Mouse (Mus musculus): Measurements from ENCODE around the gene 4933424G06Rik. TPM values are rescaled to one million over a fixed set of nuclear protein-coding genes. Genes with fewer than 3 reads are reported as not detected.
A peak's percentile ranks its signal among the peaks of the same experiment; 100 is the strongest.

4933424G06Rik gene
- polyA plus RNA-seq, 1 experiment from 2014 or later, result 0.13 TPM

GRCm38 (mm10) chr1:36680893-36681292, 29.1 kb upstream of the 4933424G06Rik start:
- Histone ChIP-seq H3K27ac (ENCODE audit: low read length) (no peak overlapping the region), H3K36me3 (ENCODE audit: control insufficient read depth, insufficient read depth, low read length) (no peaks in the 10 kb centered on the region)

GRCm38 (mm10) chr1:36682620-36683355, 27.2 kb upstream of the 4933424G06Rik start, which contains the start of gene Fam178b:
Gene Fam178b (minus strand): TSS chr1:36683183.
- no peak within 1 kb of the TSS for H3K4me3 ChIP-seq (replicated peaks; ENCODE audit: low read length)
- no peak within 1 kb of the TSS for H3K9ac ChIP-seq (ENCODE audit: low read length)
- H3K9me3 ChIP-seq (replicated peaks; ENCODE audit: control insufficient read depth, low read length), result no peaks in the 10 kb centered on the region
- H3K4me1 ChIP-seq (ENCODE audit: control insufficient read depth, insufficient read depth, low read length), result no peaks in the 10 kb centered on the region; the same call in 1 of the 2 replicates
- no peak within 1 kb of the TSS for H3K4me2 ChIP-seq (ENCODE audit: low read depth, low read length)
- no peak for ATAC-seq (ENCODE audit: insufficient read depth, low FRiP score)
- no peaks in the 10 kb centered on the region for H3K36me3 ChIP-seq (ENCODE audit: control insufficient read depth, insufficient read depth, low read length)
- no peak within 1 kb of the TSS for H3K27ac ChIP-seq (ENCODE audit: low read length)
- 92% methylated on average over 39 of the region's 39 CpGs for WGBS
- no peaks in the 10 kb centered on the region for H3K27me3 ChIP-seq (ENCODE audit: control insufficient read depth, insufficient read depth, low read length)

More at GRCm38 (mm10) chr1:36680893-36681292, 29.1 kb upstream of the 4933424G06Rik start:
- Histone ChIP-seq H3K9me3 (replicated peaks; ENCODE audit: control insufficient read depth, low read length) (no peaks in the 10 kb centered on the region), H3K4me2 (ENCODE audit: low read depth, low read length) (no peak overlapping the region), H3K27me3 (ENCODE audit: control insufficient read depth, insufficient read depth, low read length) (no peaks in the 10 kb centered on the region), H3K4me1 (ENCODE audit: control insufficient read depth, insufficient read depth, low read length) (no peaks in the 10 kb centered on the region; the same call in 1 of the 2 replicates), H3K4me3 (replicated peaks; ENCODE audit: low read length) (no peak overlapping the region), H3K9ac (ENCODE audit: low read length) (no peak overlapping the region)
- no peak for ATAC-seq (ENCODE audit: insufficient read depth, low FRiP score)
- 73% methylated on average over 7 of the region's 7 CpGs for WGBS

GRCm38 (mm10) chr1:36683810-36684467, 26.0 kb upstream of the 4933424G06Rik start:
- WGBS, result 9% methylated on average over 13 of the region's 13 CpGs
- Histone ChIP-seq H3K4me2 (ENCODE audit: low read depth, low read length) (no peak overlapping the region), H3K36me3 (ENCODE audit: control insufficient read depth, insufficient read depth, low read length) (no peaks in the 10 kb centered on the region), H3K4me3 (replicated peaks; ENCODE audit: low read length) (no peak overlapping the region), H3K27me3 (ENCODE audit: control insufficient read depth, insufficient read depth, low read length) (no peaks in the 10 kb centered on the region), H3K9me3 (replicated peaks; ENCODE audit: control insufficient read depth, low read length) (no peaks in the 10 kb centered on the region), H3K4me1 (ENCODE audit: control insufficient read depth, insufficient read depth, low read length) (no peaks in the 10 kb centered on the region; the same call in 1 of the 2 replicates), H3K27ac (ENCODE audit: low read length) (no peak overlapping the region), H3K9ac (ENCODE audit: low read length) (no peak overlapping the region)
- peak; percentile 83 for ATAC-seq (ENCODE audit: insufficient read depth, low FRiP score)

GRCm38 (mm10) chr1:36690671-36691235, 19.2 kb upstream of the 4933424G06Rik start:
- Histone ChIP-seq H3K4me2 (ENCODE audit: low read depth, low read length) (peak overlapping the region; percentile 68), H3K9me3 (replicated peaks; ENCODE audit: control insufficient read depth, low read length) (no peaks in the 10 kb centered on the region), H3K9ac (ENCODE audit: low read length) (peak overlapping the region; percentile 69), H3K4me3 (replicated peaks; ENCODE audit: low read length) (peak overlapping the region; percentile 88), H3K27ac (ENCODE audit: low read length) (peak overlapping the region; percentile 53; the same call in 1 of the 2 replicates), H3K27me3 (ENCODE audit: control insufficient read depth, insufficient read depth, low read length) (no peaks in the 10 kb centered on the region), H3K4me1 (ENCODE audit: control insufficient read depth, insufficient read depth, low read length) (no peaks in the 10 kb centered on the region), H3K36me3 (ENCODE audit: control insufficient read depth, insufficient read depth, low read length) (no peaks in the 10 kb centered on the region; the same call in 1 of the 2 replicates)
- WGBS, result 60% methylated on average over 11 of the region's 11 CpGs
- ATAC-seq (ENCODE audit: insufficient read depth, low FRiP score), result 0 out of 2 replicates have a peak, but pooled peaks have one; percentile 16

- Histone ChIP-seq H3K9ac (ENCODE audit: low read length) (peak within 1 kb of the TSS; percentile 95), H3K36me3 (ENCODE audit: control insufficient read depth, insufficient read depth, low read length) (no peaks in the 10 kb centered on the region; the same call in 1 of the 2 replicates), H3K9me3 (replicated peaks; ENCODE audit: control insufficient read depth, low read length) (no peaks in the 10 kb centered on the region), H3K4me3 (replicated peaks; ENCODE audit: low read length) (peak within 1 kb of the TSS; percentile 88), H3K27ac (ENCODE audit: low read length) (peak within 1 kb of the TSS; percentile 53), H3K27me3 (ENCODE audit: control insufficient read depth, insufficient read depth, low read length) (no peaks in the 10 kb centered on the region), H3K4me1 (ENCODE audit: control insufficient read depth, insufficient read depth, low read length) (no peaks in the 10 kb centered on the region), H3K4me2 (ENCODE audit: low read depth, low read length) (peak within 1 kb of the TSS; percentile 91)
- WGBS, result 1% methylated on average over 68 of the region's 68 CpGs
- peak; percentile 98 for ATAC-seq (ENCODE audit: insufficient read depth, low FRiP score)
These were observed 18.4 kb upstream of the 4933424G06Rik start, which contains the start of gene Cox5b for GRCm38 (mm10) chr1:36691271-36692155. Gene Cox5b (plus strand): TSS chr1:36691449.

GRCm38 (mm10) chr1:36694871-36695270, 15.1 kb upstream of the 4933424G06Rik start:
- Histone ChIP-seq H3K36me3 (ENCODE audit: control insufficient read depth, insufficient read depth, low read length) (no peaks in the 10 kb centered on the region; the same call in 1 of the 2 replicates), H3K4me1 (ENCODE audit: control insufficient read depth, insufficient read depth, low read length) (no peaks in the 10 kb centered on the region), H3K27me3 (ENCODE audit: control insufficient read depth, insufficient read depth, low read length) (no peaks in the 10 kb centered on the region), H3K4me2 (ENCODE audit: low read depth, low read length) (no peak overlapping the region), H3K27ac (ENCODE audit: low read length) (no peak overlapping the region), H3K9me3 (replicated peaks; ENCODE audit: control insufficient read depth, low read length) (no peaks in the 10 kb centered on the region), H3K4me3 (replicated peaks; ENCODE audit: low read length) (no peak overlapping the region), H3K9ac (ENCODE audit: low read length) (no peak overlapping the region)
- ATAC-seq (ENCODE audit: insufficient read depth, low FRiP score), result no peak
- 84% methylated on average over 6 of the region's 6 CpGs for WGBS

GRCm38 (mm10) chr1:36696411-36696810, 13.5 kb upstream of the 4933424G06Rik start:
- H3K36me3 ChIP-seq (ENCODE audit: control insufficient read depth, insufficient read depth, low read length), result peaks cover 14% of the 10 kb centered on the region; the same call in 1 of the 2 replicates
- no peak overlapping the region for H3K9ac ChIP-seq (ENCODE audit: low read length)
- H3K27ac ChIP-seq (ENCODE audit: low read length), result no peak overlapping the region
- WGBS, result 55% methylated on average over 6 of the region's 6 CpGs
- ATAC-seq (ENCODE audit: insufficient read depth, low FRiP score), result no peak
- no peaks in the 10 kb centered on the region for H3K27me3 ChIP-seq (ENCODE audit: control insufficient read depth, insufficient read depth, low read length)
- no peak overlapping the region for H3K4me3 ChIP-seq (replicated peaks; ENCODE audit: low read length)
- no peak overlapping the region for H3K4me2 ChIP-seq (ENCODE audit: low read depth, low read length)
- no peaks in the 10 kb centered on the region for H3K9me3 ChIP-seq (replicated peaks; ENCODE audit: control insufficient read depth, low read length)
- H3K4me1 ChIP-seq (ENCODE audit: control insufficient read depth, insufficient read depth, low read length), result no peaks in the 10 kb centered on the region

- Histone ChIP-seq H3K9me3 (replicated peaks; ENCODE audit: control insufficient read depth, low read length) (no peaks in the 10 kb centered on the region), H3K4me1 (ENCODE audit: control insufficient read depth, insufficient read depth, low read length) (no peaks in the 10 kb centered on the region), H3K9ac (ENCODE audit: low read length) (no peak overlapping the region), H3K36me3 (ENCODE audit: control insufficient read depth, insufficient read depth, low read length) (peaks cover 14% of the 10 kb centered on the region; the same call in 1 of the 2 replicates), H3K4me3 (replicated peaks; ENCODE audit: low read length) (no peak overlapping the region), H3K27me3 (ENCODE audit: control insufficient read depth, insufficient read depth, low read length) (no peaks in the 10 kb centered on the region), H3K4me2 (ENCODE audit: low read depth, low read length) (no peak overlapping the region), H3K27ac (ENCODE audit: low read length) (no peak overlapping the region)
- ATAC-seq (ENCODE audit: insufficient read depth, low FRiP score), result no peak
- 69% methylated on average over 5 of the region's 5 CpGs for WGBS
These were observed 12.9 kb upstream of the 4933424G06Rik start for GRCm38 (mm10) chr1:36697030-36697429.

Data from stomach, embryonic 16.5 days (tissue).